Mouse (Mus musculus): ENCODE data around the gene Eml2.
"Not testable (repeated sequence)": the region's sequence is repeated elsewhere in the genome, so short reads cannot be mapped to it uniquely, and the experiment has no call there.

The Eml2 gene

DNA sequence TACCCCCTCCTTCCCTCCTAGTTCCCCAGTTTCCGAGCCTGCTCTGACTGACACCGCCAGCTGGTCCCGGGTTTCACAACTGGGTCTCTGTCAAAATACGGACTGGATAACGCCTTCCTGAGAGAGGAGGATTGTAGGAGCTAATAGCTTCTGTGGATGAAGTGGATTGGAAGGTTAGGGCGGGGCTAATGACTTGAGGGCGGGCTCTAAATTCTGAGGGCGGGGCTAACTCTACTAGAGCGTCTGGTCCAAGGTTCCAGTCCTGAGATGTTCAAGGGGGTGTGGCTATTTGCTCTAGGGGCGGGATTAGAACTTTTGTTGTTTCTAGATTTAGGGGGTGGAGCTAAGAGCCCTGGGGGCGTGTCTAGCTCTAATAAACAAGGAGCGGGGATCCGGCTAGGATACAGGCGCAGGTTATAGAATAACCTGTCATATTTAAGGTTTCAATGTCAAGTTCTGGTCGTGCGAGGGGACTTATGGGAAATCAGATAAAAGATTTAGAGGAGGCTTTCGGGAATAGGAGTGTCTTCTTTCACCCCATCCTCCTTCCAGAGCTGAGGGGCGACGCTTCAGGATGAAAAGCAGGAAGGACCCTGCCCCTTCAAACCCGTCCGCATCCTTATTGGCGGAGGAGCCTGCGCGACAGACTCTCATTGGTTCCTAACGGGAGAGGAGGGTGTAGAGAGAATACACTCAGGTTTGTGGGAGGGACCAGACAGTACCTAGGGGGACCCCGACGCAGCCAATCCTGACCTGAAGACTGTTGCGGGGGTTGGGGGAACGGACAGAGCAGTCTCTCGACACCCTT is at the start of gene Eml2:
Gene Eml2, plus strand, starts transcription at position 714 of the 808 bp plus-strand sequence.
- peak; percentile 98 for DNase-seq (ENCODE audit: low read depth, low spot score)

DNA sequence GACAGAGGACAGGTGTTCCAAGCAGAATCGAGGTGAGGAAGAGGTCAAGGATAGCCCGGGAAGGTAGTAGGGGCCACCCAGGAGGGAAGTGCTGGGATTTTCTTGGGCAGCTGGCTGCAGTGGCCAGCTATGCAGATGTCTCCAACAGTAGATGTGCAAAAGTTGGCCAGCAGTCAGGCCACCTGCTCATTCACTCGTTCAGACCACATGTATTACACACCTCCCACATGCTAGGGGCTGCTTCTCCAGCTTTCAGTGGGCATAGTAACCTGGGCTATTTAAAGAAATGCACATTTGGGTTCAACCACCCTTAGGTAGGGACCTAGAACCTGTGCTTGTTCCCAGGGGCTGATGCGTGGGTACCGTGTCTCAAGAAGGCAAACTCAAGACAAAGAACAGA is 48.5 kb upstream of the Eml2 start:
- no peak for DNase-seq (ENCODE audit: low read depth, low spot score)

DNA sequence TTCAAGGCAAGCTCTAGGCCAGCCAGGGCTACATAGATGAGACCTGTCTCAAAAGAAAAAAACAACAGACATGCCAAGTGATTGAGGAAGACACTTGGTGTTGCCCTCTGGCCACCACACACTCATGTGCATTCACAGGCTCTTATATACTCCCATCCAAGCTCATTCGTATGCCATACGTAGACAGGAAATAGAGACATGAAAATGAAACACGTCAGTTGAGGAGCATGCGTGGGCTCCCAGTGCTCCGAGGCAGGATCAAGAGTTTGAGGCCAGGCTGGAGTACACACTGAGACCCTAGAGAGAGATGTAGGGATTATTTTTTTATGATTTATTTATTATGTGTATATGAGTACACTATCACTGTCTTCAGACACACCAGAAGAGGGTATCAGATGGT is 46.8 kb upstream of the Eml2 start:
- DNase-seq (ENCODE audit: low read depth, low spot score): no peak

DNA sequence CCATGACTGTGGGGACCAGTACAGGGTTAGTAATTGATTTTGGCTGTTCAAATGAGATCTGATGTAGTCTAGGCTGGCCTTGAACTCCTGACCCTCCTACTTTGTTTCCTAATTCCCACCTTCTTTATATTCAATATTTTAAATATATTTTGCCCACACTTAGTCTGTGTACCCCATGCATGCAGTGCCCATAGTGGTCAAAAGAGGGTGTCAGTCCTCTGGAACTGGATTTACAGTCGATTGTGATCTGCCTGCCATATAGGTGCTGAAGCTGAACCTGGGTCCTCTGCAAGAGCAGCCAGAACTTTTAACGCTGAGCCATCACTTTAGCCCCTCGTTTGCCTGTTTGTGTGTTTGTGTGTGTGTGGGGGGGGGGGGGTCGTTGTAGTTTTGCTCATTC is 45.6 kb upstream of the Eml2 start:
- DNase-seq (ENCODE audit: low read depth, low spot score): peak; percentile 57

DNA sequence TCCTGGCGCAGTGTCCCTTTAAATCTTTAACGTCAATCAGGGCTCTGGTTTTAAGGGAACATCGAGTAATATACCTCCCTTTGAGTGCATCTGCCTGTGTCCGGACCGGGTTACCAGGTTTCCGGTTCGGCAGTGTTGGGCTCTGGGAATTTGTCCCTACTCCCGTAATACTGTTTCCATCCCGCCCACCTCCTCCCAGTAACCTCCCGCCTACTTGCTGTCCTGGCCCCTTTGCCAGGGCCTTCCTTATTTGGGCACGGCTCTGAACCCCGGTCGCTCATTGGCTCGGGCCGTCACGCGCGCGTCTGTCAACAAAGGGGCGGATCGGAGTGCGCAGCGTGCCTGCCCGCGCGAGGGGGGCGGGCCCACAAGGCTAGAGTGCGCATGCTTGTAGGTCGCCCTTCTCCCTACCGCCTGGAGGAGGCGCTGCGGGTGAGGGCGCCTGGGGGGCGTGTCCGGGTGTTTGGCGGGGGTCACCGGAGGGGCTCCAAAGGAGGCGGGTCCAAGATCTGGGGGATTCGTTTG is 44.8 kb upstream of the Eml2 start:
- peak; percentile 100 for DNase-seq (ENCODE audit: low read depth, low spot score)

DNA sequence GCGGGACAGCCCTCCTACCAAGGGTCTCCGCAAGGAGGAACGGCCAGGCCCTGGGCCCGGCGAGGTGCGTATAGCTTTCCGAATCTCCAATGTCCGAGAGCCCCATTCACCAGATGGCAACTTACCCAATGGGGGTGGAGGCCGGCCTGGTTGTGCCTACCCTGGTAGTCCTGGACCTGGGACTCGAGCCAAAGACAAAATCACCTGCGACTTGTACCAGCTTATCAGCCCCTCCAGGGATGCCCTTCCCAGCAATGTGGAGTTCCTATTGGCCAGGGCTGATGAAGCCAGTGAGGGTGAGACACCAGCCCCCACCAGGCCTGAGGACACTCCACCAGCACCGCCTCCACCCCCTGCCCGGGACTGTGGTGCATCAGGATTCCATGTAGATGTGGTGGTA is 40.1 kb upstream of the Eml2 start:
- DNase-seq (ENCODE audit: low read depth, low spot score): peak; percentile 60

DNA sequence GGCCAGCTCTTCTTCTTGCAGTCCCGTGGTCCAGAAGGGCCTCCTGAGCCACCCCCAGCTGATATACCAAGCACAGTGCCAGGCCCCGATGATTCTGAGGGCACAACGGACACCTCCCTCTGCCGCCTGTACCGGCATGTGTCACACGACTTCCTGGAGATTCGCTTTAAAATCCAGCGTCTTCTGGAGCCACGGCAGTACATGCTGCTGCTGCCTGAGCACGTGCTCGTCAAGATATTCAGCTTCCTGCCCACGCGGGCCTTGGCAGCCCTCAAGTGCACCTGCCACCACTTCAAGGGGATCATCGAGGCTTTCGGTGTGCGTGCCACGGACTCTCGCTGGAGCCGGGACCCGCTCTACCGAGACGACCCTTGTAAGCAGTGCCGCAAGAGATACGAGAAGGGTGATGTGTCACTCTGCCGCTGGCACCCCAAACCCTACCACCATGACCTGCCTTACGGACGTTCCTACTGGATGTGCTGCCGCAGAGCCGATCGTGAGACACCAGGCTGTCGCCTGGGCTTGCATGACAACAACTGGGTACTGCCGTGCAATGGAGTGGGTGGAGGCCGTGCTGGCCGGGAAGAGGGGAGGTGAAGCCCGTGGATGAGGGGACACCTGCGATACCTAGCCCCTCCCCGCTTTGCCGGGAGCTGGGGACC is 39.4 kb upstream of the Eml2 start:
- peak; percentile 28 for DNase-seq (ENCODE audit: low read depth, low spot score)

DNA sequence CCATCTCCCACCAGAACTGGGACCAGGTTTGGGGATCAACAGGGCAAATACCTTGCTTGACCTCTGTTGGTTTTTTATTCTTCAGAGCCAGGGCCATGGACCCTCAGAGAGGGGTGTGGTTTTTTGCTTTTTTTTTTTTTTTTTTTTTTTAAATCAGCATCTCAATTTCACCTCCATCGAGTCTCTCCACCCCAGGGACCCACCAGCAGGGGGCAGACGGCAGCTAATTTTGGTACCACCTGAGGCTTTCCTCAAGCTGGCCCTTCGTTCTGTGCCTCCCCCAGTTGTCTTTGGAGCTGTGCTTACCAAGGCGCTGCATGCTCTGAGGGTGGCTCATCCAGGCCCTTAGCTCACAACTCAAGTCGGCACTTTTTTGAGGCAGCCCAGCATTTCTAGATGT is 38.8 kb upstream of the Eml2 start:
- DNase-seq (ENCODE audit: low read depth, low spot score): peak; percentile 72

DNA sequence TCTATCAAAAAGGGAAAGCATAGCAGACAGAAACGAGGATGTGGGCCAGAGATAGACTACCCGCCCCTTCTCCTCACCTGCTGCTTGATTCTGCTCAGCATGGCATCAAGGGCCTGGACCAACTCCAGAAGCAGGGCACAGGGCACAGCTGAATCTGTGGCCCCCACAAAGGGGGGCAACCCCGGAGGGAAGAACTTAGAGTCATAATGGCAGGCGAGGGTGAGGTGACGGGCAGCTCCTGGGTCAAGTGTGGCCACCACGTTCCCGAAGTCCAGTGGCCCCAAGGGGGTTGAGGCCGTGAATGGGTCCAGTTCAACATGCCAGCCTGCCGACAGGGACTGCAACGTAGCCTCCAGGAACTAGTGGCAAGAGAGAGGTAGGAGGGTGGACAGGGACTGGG is 29.4 kb upstream of the Eml2 start:
- DNase-seq (ENCODE audit: low read depth, low spot score): no peak

DNA sequence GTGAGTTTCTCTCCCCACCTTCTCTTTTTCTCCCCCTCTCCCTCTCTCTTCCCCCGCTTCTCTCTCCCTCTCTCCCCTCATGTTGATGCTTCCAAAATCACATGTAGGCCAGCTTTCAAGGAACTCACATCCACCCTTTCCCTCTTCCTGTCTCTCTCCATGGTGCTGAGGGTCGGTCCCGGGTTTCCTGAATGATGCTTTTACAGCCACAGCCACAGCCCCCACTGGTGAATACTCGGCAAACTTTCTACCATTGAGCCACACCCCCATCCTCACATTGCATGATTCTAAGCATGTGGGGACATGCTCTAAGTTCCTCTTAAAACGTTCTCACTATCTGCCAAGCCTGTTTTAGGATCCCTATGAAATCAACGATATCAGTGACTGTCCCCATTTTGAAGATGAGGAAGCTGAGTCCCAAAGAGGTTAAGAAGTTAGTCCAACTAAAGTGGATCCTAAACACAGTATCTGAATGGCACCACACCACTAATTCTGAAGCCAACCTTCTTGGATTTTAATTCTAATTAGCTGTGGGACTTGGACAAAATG is 28.6 kb upstream of the Eml2 start:
- peak; percentile 33 for DNase-seq (ENCODE audit: low read depth, low spot score)

DNA sequence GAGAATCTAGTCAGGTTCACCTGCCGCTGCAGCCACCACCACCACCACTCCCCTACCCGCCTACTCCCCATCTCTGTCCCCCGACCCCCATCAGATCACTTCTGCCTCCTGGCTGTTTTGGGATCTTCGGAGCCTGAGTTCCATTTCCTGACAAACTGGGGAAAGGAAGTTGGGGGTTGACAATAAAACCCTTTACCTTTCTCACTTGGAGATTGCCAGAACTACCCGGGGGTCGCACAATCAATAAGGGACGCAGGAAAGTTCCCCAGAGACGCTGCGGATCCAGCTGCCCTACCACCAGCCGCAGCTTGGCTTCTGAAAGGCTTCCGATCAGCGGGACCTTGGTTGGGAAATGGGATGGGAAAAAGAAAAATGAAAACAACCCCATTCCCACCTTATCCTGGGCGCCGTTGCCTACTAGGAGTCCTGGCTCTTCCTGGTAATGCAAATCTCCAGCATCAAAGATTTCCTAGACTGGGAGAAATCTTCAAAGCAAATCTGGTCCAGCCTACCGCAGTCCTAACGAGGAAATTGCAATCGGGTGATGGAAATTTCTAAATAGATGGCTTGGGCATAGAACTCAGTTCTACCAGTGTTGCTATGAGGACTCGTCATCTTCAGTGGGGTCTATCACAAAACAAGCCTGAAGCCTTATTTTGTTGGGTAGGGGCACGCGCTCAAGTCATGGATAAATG is 27.9 kb upstream of the Eml2 start:
- DNase-seq (ENCODE audit: low read depth, low spot score): peak; percentile 16

DNA sequence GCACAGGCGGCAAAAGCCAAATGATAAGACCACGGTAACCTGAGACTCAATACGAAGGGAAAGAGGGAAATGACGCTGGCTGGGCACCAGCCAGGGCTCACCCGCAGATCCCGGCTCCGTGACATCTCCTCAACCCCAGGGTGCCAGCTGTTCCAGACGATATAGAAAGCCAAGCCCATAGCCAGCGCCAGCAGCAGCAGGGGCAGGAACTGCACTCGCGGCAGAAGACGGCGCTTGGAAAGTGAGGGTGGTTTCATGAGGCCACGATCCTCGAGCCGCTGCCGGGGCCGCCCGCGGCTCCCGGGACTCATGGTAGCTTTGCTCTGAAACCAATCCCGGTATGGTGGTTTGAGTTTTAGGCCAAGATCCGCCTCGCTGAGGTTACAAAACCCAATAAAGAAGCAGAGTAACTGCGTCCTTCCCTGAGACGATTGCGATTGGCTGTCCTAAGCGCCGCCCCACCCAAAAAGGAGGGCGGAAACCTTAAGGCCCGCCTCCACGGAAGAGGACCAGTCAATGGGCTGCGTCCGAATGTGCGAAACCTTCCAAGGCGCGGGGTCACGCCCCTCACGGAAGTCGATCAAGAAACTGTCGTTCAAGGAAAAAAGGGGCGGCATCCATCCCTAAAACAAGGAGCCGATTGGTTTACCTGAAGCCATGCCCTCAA is 27.2 kb upstream of the Eml2 start, which contains the start of gene Qpctl:
Gene Qpctl, minus strand, starts transcription at position 417 of the 667 bp plus-strand sequence.
- DNase-seq (ENCODE audit: low read depth, low spot score): peak; percentile 100

DNA sequence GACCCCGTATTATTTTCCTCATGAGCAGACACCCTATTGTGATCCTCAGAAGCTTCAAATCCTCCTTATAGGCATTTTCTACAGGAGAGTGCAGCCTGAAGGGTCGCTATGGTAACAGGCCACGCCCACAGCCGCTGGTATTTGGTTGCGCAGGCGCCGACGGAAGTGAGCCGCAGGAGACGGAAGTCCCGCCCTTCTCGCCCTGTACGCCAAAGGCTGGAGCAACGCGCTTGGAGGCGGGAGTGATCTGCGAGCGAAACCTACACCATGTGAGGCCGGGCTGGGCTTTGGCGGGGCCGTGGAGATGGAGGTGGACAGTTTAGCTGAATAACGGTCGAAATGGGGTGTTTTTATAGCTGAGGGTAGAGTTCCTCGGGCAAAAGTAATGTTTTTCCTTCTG is 26.6 kb upstream of the Eml2 start, which contains the start of gene Snrpd2:
Gene Snrpd2, plus strand, starts transcription at position 97 of the 400 bp plus-strand sequence.
- DNase-seq (ENCODE audit: low read depth, low spot score): peak; percentile 96

DNA sequence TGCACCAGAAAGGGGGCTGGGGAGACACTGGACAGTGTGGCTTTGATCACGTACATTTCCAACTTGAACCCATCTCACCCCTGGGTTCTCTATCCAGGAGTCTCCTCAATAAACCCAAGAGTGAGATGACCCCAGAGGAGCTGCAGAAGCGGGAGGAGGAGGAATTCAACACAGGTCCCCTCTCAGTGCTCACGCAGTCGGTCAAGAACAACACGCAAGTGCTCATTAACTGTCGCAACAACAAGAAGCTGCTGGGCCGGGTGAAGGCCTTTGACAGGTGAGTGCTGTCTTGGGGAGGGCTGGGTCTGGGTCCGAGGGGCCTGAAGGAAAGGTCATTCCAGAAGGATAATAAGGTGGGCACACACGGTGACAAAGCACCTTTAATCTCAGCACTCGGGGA is 25.1 kb upstream of the Eml2 start:
- not testable (repeated sequence) for DNase-seq (ENCODE audit: low read depth, low spot score)

DNA sequence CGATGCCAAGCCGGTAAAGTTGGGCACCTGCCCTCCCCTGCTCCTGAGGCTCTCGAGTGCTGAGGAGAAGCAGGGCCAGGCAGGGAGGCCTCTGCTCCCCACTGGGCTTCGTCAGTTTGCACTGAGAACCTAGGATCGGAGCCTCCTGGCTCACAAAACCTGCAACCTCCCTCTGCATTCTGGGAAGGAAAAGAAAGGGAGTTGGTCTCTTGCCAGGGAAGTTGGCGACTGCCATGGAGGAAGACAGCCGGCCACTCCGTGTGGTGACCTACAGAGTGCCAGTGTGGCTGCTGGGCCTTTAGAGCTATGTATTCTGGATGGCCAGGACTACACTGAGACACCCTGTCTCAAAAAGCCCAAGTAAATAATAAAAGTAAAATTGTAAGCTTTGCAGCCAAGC is 21.4 kb upstream of the Eml2 start:
- DNase-seq (ENCODE audit: low read depth, low spot score): no peak

DNA sequence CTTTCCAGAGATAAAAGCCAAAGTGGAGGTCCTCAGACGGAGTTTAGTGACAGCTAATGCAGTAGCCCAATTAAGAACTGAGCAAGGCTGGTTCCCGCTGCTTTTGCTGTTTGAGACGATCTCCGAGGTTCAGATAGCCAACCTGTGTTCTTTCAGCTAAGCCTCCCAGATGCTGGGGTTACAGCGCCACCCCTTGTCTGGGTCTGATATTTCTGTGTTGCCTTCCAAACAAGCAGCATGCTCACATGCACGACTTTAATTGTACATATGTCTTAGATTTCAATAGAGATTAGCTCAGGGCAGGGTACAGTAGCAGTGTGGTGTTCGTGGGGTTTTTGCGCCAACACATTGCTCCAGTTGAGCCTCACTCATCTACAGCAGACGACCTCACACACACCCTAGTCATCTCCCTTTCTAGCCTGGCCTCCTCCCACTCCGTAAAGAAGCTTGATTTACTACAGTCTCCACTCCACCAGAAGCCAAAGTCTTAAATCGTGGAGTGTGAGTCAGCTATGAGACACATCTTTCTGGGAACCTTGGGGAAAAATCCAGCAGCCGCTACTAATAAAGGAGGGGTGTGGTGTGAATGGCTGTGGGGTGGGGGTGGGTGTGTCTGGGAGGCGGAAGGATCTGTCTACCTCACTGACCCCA is 20.3 kb upstream of the Eml2 start:
- DNase-seq (ENCODE audit: low read depth, low spot score): peak; percentile 41

DNA sequence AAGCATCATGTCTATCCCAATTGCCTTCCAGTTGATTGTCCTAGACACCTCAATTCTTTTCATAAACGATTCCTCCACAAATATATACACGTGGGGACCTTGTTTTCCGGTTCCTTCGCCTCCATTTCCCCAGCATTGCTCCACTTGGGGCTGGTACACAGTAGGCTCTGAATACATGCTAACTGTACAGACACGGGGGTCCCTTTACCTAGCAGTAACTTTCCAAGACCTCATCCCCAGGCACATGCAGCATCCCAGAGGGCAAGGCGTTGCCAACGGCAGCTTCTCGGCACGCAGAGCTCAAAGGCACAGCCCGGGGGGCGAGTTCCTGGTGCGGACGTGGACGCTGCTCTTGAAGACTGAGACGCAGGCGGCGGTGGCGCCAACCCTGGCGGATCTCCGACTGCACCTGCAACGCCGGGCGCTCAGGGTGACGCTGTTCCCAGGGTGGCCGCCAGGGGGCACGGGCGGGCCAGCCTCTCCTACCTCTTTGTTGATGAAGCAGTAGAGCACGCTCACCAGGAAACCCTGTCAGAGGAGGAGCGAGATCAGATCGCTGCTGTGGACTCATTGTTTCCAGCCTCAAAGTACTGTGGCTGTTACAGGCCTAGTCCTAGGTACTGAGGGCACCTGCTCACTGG is 18.9 kb upstream of the Eml2 start:
- DNase-seq (ENCODE audit: low read depth, low spot score): peak; percentile 88

DNA sequence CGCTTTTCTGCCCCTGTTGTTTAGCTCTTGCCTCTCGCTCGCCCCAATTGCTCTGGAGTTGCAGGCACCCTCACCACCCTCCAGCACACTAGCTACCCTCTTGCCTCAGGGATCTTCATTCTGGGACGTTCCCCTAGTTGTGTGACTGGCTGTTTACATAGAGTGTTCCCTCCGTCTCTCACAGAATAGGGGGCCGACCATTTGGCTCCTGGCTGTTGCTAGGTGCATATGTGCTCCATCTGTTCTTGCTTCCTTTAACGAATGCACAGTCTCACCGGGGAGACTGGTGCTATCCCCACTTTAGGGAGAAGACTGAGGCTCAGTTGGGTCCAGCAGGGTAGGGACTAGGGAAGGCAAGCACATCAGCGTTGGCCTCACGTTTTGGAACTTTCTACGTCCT is 17.6 kb upstream of the Eml2 start:
- no peak for DNase-seq (ENCODE audit: low read depth, low spot score)

DNA sequence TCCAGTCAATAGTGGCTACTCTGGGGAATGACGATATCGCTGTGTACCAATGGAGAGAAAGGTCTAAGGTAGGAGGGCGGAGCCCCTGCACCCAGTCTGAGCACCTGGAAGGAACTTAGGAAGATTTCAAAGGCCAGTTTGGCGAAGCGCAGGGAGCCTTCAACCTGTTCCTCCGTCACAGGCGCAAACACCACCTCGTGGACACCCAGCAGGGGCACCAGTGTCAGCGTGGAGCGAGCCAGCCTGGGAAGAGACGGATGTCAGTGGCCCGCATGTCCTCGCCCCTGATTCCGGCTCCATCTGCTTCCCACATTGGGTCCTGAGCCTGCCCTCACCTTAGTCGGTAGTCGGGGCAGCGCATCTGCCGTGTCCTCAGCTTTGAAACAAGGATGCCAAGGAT is 16.8 kb upstream of the Eml2 start:
- no peak for DNase-seq (ENCODE audit: low read depth, low spot score)

DNA sequence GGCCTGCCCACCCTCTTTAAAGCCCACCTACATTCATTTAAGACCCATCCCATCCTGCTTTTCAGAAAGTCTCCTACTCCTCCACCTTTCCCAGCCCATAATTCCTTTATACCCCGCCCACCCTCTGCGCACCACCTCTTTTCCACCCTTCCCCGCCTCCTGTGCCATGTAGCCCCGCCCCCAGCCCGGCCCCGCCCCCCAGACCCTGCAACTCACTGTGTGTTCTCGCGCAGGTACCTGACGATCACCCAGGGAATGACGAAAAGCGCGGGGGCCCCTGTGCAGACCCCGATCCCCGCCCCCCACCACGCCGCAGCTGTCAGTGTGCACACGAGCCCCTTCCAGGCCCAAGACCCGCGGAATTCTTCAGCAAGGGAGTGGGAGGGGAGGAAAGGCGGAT is 16.1 kb upstream of the Eml2 start:
- peak; percentile 85 for DNase-seq (ENCODE audit: low read depth, low spot score)

Measured in R1 (cell line).